In the genomic region with DNA sequence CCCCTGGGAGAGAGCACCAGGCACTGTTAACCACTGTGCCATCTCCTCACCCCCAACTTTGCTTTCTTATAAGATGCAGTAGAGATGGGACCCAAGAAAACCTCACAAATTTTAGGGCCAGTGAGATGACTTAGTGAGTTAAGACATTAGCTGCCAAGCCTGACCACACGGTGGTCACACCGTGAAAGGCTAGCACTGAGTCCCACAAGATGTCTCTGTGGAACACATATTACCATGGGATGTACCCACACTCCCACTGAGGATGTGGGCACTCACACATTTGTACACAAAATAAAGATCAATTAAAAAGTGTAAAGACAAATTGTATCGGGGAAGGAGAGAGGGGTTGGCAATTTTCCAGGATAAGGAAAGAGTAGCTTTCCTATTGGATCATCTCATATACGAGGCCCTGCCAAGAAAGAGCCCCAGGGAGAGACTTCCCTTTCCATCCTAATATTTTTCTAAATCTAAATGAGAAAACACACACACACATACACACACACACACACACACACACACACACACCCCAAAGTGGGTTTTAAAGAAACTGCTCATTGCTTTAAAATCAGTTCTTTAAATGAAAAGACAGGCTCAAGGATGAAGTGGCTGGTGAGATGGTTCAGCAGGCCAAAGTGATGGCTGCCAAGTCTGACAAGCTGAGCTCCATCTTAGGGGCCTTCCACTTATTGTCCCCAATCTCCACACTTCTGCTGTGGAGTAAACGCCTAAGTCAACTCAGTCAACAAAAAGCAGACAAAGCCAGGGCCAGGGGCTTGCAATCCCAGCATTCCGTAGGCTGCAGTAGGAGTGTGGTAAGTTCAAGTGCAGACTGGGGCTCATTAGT, we compare ENCODE assay signal across 26 mouse cellular contexts. TPM values are rescaled to one million over a fixed set of nuclear protein-coding genes. Genes with fewer than 3 reads are reported as not detected.
DNase-seq lines count a peak whose midpoint lies in the region; ATAC-seq and TF ChIP-seq lines count a peak whose summit lies in the region.
"Had no signal": no experiment of that assay in that cellular context is flagged by ENCODE, and none has a peak within 500 bp of the region (broad histone marks: within the 10 kb centered on the region; RNA-seq: fewer than 3 reads in every experiment).

No protein-coding gene starts in this region.

- no peaks in the 10 kb centered on the region for H3K27me3 ChIP-seq in embryonic facial prominence, embryonic 14.5 days (replicated peaks; ENCODE audit: control insufficient read depth, insufficient read depth, low read length)
- no peaks in the 10 kb centered on the region for H3K27me3 ChIP-seq in embryonic facial prominence, embryonic 10.5 days (replicated peaks; ENCODE audit: low read depth, poor library complexity, severe bottlenecking)
- no peaks in the 10 kb centered on the region for H3K27me3 ChIP-seq in limb, embryonic 14.5 days (ENCODE audit: control insufficient read depth, insufficient read depth, low read length)
- H3K27me3 ChIP-seq in limb, embryonic 10.5 days (ENCODE audit: low read depth, poor library complexity, severe bottlenecking) = no peaks in the 10 kb centered on the region
- H3K27me3 ChIP-seq in lung, embryonic 16.5 days (ENCODE audit: control insufficient read depth, insufficient read depth, low read depth, low read length) = no peaks in the 10 kb centered on the region
- H3K27me3 ChIP-seq: embryonic facial prominence, embryonic 12.5 days; forebrain, embryonic 12.5 days; forebrain, embryonic 15.5 days; heart, embryonic 15.5 days had no signal

- 66% methylated on average over 6 of the region's 6 CpGs for whole genome bisulfite sequencing in embryonic facial prominence, embryonic 14.5 days
- WGBS in embryonic facial prominence, embryonic 10.5 days = 85% methylated on average over 6 of the region's 6 CpGs
- WGBS in limb, embryonic 14.5 days = 74% methylated on average over 6 of the region's 6 CpGs
- 88% methylated on average over 6 of the region's 6 CpGs for WGBS in limb, embryonic 10.5 days
- 53% methylated on average over 6 of the region's 6 CpGs for WGBS in lung, embryonic 16.5 days
- 65% methylated on average over 6 of the region's 6 CpGs for WGBS in lung, adult 2 months

- TF ChIP-seq POLR2A in limb, embryonic 14.5 days (IDR thresholded peaks at IDR 0.05; ENCODE audit: borderline replicate concordance, extremely low read depth, insufficient read depth, insufficient read length) = no peak
- no peak for TF ChIP-seq POLR2A in lung, adult 2 months (IDR thresholded peaks at IDR 0.05; ENCODE audit: borderline replicate concordance, extremely low read depth, low read depth, low read length)

- no peaks in the 10 kb centered on the region for H3K4me1 ChIP-seq in embryonic facial prominence, embryonic 14.5 days (ENCODE audit: control insufficient read depth, insufficient read depth, low read length)
- no peaks in the 10 kb centered on the region for H3K4me1 ChIP-seq in embryonic facial prominence, embryonic 10.5 days
- H3K4me1 ChIP-seq in limb, embryonic 14.5 days (ENCODE audit: control insufficient read depth, insufficient read depth, low read length) = 0 out of 2 replicates have a peak, but pooled peaks cover 2% of the 10 kb centered on the region
- peaks cover 14% of the 10 kb centered on the region; the same call in 1 of the 2 replicates for H3K4me1 ChIP-seq in limb, embryonic 10.5 days
- H3K4me1 ChIP-seq in lung, embryonic 16.5 days (replicated peaks; ENCODE audit: control insufficient read depth, insufficient read depth, low read length) = 0 out of 2 replicates have a peak, but pooled peaks cover 5% of the 10 kb centered on the region
- H3K4me1 ChIP-seq in lung, adult 2 months (ENCODE audit: control insufficient read depth, insufficient read depth, low read length) = no peaks in the 10 kb centered on the region
- H3K4me1 ChIP-seq: embryonic facial prominence, embryonic 12.5 days; forebrain, embryonic 12.5 days; forebrain, embryonic 15.5 days had no signal

- no peaks in the 10 kb centered on the region for H3K9me3 ChIP-seq in embryonic facial prominence, embryonic 14.5 days (ENCODE audit: control insufficient read depth, low read length)
- no peaks in the 10 kb centered on the region for H3K9me3 ChIP-seq in embryonic facial prominence, embryonic 10.5 days
- H3K9me3 ChIP-seq in limb, embryonic 14.5 days (ENCODE audit: control insufficient read depth, low read length) = no peaks in the 10 kb centered on the region
- H3K9me3 ChIP-seq in limb, embryonic 10.5 days (replicated peaks) = no peaks in the 10 kb centered on the region
- no peaks in the 10 kb centered on the region for H3K9me3 ChIP-seq in lung, embryonic 16.5 days (ENCODE audit: control insufficient read depth, low read length)
- H3K9me3 ChIP-seq: embryonic facial prominence, embryonic 12.5 days; forebrain, embryonic 12.5 days; forebrain, embryonic 15.5 days; heart, embryonic 15.5 days had no signal

- H3K4me2 ChIP-seq in embryonic facial prominence, embryonic 14.5 days (ENCODE audit: low read depth, low read length) = no peak overlapping the region
- H3K4me2 ChIP-seq in limb, embryonic 14.5 days (replicated peaks; ENCODE audit: low read depth, low read length, severe bottlenecking) = no peak overlapping the region
- no peak overlapping the region for H3K4me2 ChIP-seq in lung, embryonic 16.5 days (ENCODE audit: low read depth, low read length)
- H3K4me2 ChIP-seq: embryonic facial prominence, embryonic 12.5 days; forebrain, embryonic 12.5 days; forebrain, embryonic 15.5 days; heart, embryonic 11.5 days; heart, embryonic 15.5 days; hindbrain, embryonic 14.5 days had no signal

- no peaks in the 10 kb centered on the region for H3K36me3 ChIP-seq in embryonic facial prominence, embryonic 14.5 days (ENCODE audit: control insufficient read depth, insufficient read depth, low read length)
- no peaks in the 10 kb centered on the region for H3K36me3 ChIP-seq in embryonic facial prominence, embryonic 10.5 days (replicated peaks)
- no peaks in the 10 kb centered on the region for H3K36me3 ChIP-seq in limb, embryonic 14.5 days (ENCODE audit: control insufficient read depth, insufficient read depth, low read length)
- no peaks in the 10 kb centered on the region for H3K36me3 ChIP-seq in limb, embryonic 10.5 days
- no peaks in the 10 kb centered on the region for H3K36me3 ChIP-seq in lung, embryonic 16.5 days (ENCODE audit: control insufficient read depth, insufficient read depth, low read length)
- H3K36me3 ChIP-seq: embryonic facial prominence, embryonic 12.5 days; forebrain, embryonic 12.5 days; forebrain, embryonic 15.5 days; heart, embryonic 15.5 days had no signal

- H3K4me3 ChIP-seq in embryonic facial prominence, embryonic 14.5 days (ENCODE audit: low read depth, low read length) = no peak overlapping the region
- no peak overlapping the region for H3K4me3 ChIP-seq in embryonic facial prominence, embryonic 10.5 days
- H3K4me3 ChIP-seq in limb, embryonic 14.5 days (replicated peaks; ENCODE audit: low read length) = no peak overlapping the region
- H3K4me3 ChIP-seq in limb, embryonic 10.5 days = no peak overlapping the region
- H3K4me3 ChIP-seq in lung, embryonic 16.5 days (ENCODE audit: low read length) = no peak overlapping the region
- no peak overlapping the region for H3K4me3 ChIP-seq in lung, adult 2 months (replicated peaks; ENCODE audit: extremely low read depth, low read depth, low read length)
- H3K4me3 ChIP-seq: embryonic facial prominence, embryonic 12.5 days; erythroblast, embryonic 14.5 days; forebrain, embryonic 12.5 days; forebrain, embryonic 15.5 days; heart, adult 2 months; heart, embryonic 15.5 days had no signal

- H3K27ac ChIP-seq in embryonic facial prominence, embryonic 14.5 days (replicated peaks; ENCODE audit: low read depth, low read length) = no peak overlapping the region
- no peak overlapping the region for H3K27ac ChIP-seq in embryonic facial prominence, embryonic 10.5 days (replicated peaks)
- no peak overlapping the region for H3K27ac ChIP-seq in limb, embryonic 14.5 days (replicated peaks; ENCODE audit: low read depth, low read length)
- no peak overlapping the region for H3K27ac ChIP-seq in limb, embryonic 10.5 days
- peak overlapping the region; percentile 53; the same call in 1 of the 2 replicates for H3K27ac ChIP-seq in lung, embryonic 16.5 days (ENCODE audit: low read length)
- H3K27ac ChIP-seq: embryonic facial prominence, embryonic 12.5 days; forebrain, embryonic 12.5 days; forebrain, embryonic 15.5 days; heart, adult 2 months; heart, embryonic 15.5 days; hindbrain, embryonic 14.5 days; hindbrain, postnatal 0 days had no signal

- DNase-seq in embryonic facial prominence, embryonic 14.5 days (ENCODE audit: low spot score) = peak; percentile 52
- DNase-seq in embryonic facial prominence, embryonic 10.5 days (ENCODE audit: low spot score) = no peak
- peak; percentile 44 for DNase-seq in limb, embryonic 14.5 days (ENCODE audit: low spot score)
- no peak for DNase-seq in limb, embryonic 10.5 days (ENCODE audit: low spot score)
- no peak for DNase-seq in lung, adult 2 months
- DNase-seq in testis, postnatal 10 days (ENCODE audit: low spot score) = peak; percentile 26
- DNase-seq in testis, postnatal 14 days (ENCODE audit: low spot score) = no peak
- DNase-seq: adrenal gland, adult 8-10 months; adrenal gland, postnatal 25 days; cerebellum, adult 18-20 months; cerebellum, adult 9-10 months; cerebellum, postnatal 14 days; gastrocnemius, postnatal 25 days; heart, adult 2 months; heart, postnatal 10 days; heart, postnatal 4 days had no signal

- H3K9ac ChIP-seq in embryonic facial prominence, embryonic 14.5 days (ENCODE audit: low read depth, low read length) = no peak overlapping the region
- H3K9ac ChIP-seq in limb, embryonic 14.5 days (ENCODE audit: low read depth, low read length, severe bottlenecking) = no peak overlapping the region
- H3K9ac ChIP-seq in lung, embryonic 16.5 days (ENCODE audit: low read length) = no peak overlapping the region
- H3K9ac ChIP-seq: embryonic facial prominence, embryonic 12.5 days; forebrain, embryonic 12.5 days; forebrain, embryonic 15.5 days; heart, embryonic 15.5 days; hindbrain, embryonic 14.5 days had no signal

- TF ChIP-seq CTCF in lung, adult 2 months (IDR thresholded peaks at IDR 0.05; ENCODE audit: insufficient read depth, low read length) = no peak

- no peak for ATAC-seq in embryonic facial prominence, embryonic 14.5 days (ENCODE audit: low read depth)
- ATAC-seq in limb, embryonic 14.5 days (ENCODE audit: low FRiP score, low read depth) = no peak
- peak; percentile 90 for ATAC-seq in lung, embryonic 16.5 days (ENCODE audit: low read depth)
- ATAC-seq: activated CD4-positive, CD25-positive, alpha-beta regulatory T cell, adult 4 months; forebrain, embryonic 15.5 days; hindbrain, postnatal 0 days had no signal

RNA-seq across cellular contexts. Expression of a gene that starts 32.2 kb away (rescaled TPM):
- 210 and 211 TPM in 2 replicates for polyA plus RNA-seq in embryonic facial prominence, embryonic 14.5 days (2014; fragmentation: Nextera tagmentation; extraction: Ambion mirVana)
- polyA plus RNA-seq in embryonic facial prominence, embryonic 10.5 days (2016; fragmentation: Nextera tagmentation; extraction: Ambion mirVana) = 364 and 384 TPM in 2 replicates
- 352 and 733 TPM in 2 replicates for polyA plus RNA-seq in limb, embryonic 14.5 days (2012; rRNA removed)
- 231 and 233 TPM in 2 replicates for polyA plus RNA-seq in limb, embryonic 14.5 days (2014; fragmentation: Nextera tagmentation; extraction: Ambion mirVana)
- 352 and 369 TPM in 2 replicates for polyA plus RNA-seq in limb, embryonic 10.5 days (2016; fragmentation: Nextera tagmentation; extraction: Ambion mirVana)
- polyA plus RNA-seq in lung, embryonic 16.5 days (2015; fragmentation: Nextera tagmentation; extraction: Ambion mirVana) = 298 and 346 TPM in 2 replicates
- polyA plus RNA-seq in lung, adult 2 months (2012; rRNA removed) = 17.5 and 36.0 TPM in 2 replicates

Comparison
In these comparisons a context has a peak if more than half of its experiments do, and no peak if none do; other contexts are left out.
1. DNase-seq: peak in embryonic facial prominence, embryonic 14.5 days (single experiment), limb, embryonic 14.5 days (single experiment) and testis, postnatal 10 days (single experiment); none in embryonic facial prominence, embryonic 10.5 days (single experiment), limb, embryonic 10.5 days (single experiment), lung, adult 2 months (single experiment) and testis, postnatal 14 days (single experiment).